Mouse (Mus musculus): Measurements from ENCODE around the gene Otor.

Otor gene

GRCm38 (mm10) chr2:143078198-143078851 is at the start of gene Otor:
Gene Otor (plus strand): TSS chr2:143078473.
- DNase-seq (ENCODE audit: low spot score): no peak

- no peak for DNase-seq (ENCODE audit: low spot score)
These were observed 47.0 kb upstream of the Otor start for GRCm38 (mm10) chr2:143031283-143031682.

- DNase-seq (ENCODE audit: low spot score): no peak
These were observed 45.7 kb upstream of the Otor start for GRCm38 (mm10) chr2:143032378-143033255.

GRCm38 (mm10) chr2:143034350-143035085 is 43.8 kb upstream of the Otor start:
- no peak for DNase-seq (ENCODE audit: low spot score)

- no peak for DNase-seq (ENCODE audit: low spot score)
These were observed 43.1 kb upstream of the Otor start for GRCm38 (mm10) chr2:143035086-143035593.

GRCm38 (mm10) chr2:143041596-143041995 is 36.7 kb upstream of the Otor start:
- DNase-seq (ENCODE audit: low spot score): no peak

GRCm38 (mm10) chr2:143055251-143055650 is 23.0 kb upstream of the Otor start:
- DNase-seq (ENCODE audit: low spot score): no peak

- DNase-seq (ENCODE audit: low spot score): no peak
These were observed 21.5 kb upstream of the Otor start for GRCm38 (mm10) chr2:143056736-143057135.

GRCm38 (mm10) chr2:143062432-143062811 is 15.9 kb upstream of the Otor start:
- DNase-seq (ENCODE audit: low spot score): no peak

- peak; percentile 81 for DNase-seq (ENCODE audit: low spot score)
These were observed 15.2 kb upstream of the Otor start, which contains the start of gene Snrpb2 for GRCm38 (mm10) chr2:143062812-143063792. Gene Snrpb2 (plus strand): TSS chr2:143063039.

- no peak for DNase-seq (ENCODE audit: low spot score)
These were observed 12.4 kb upstream of the Otor start for GRCm38 (mm10) chr2:143065914-143066313.

GRCm38 (mm10) chr2:143081693-143082092 is 3.4 kb downstream of the Otor start:
- no peak for DNase-seq (ENCODE audit: low spot score)

GRCm38 (mm10) chr2:143084852-143085397 is 6.7 kb downstream of the Otor start:
- DNase-seq (ENCODE audit: low spot score): no peak

GRCm38 (mm10) chr2:143089866-143090265 is 11.6 kb downstream of the Otor start:
- no peak for DNase-seq (ENCODE audit: low spot score)

- DNase-seq (ENCODE audit: low spot score): peak; percentile 21
These were observed 15.5 kb downstream of the Otor start for GRCm38 (mm10) chr2:143093726-143094125.

- DNase-seq (ENCODE audit: low spot score): no peak
These were observed 16.5 kb downstream of the Otor start for GRCm38 (mm10) chr2:143094761-143095160.

GRCm38 (mm10) chr2:143097170-143097569 is 18.9 kb downstream of the Otor start:
- no peak for DNase-seq (ENCODE audit: low spot score)

GRCm38 (mm10) chr2:143113859-143114258 is 35.6 kb downstream of the Otor start:
- DNase-seq (ENCODE audit: low spot score): no peak

GRCm38 (mm10) chr2:143114716-143115115 is 36.4 kb downstream of the Otor start:
- no peak for DNase-seq (ENCODE audit: low spot score)

GRCm38 (mm10) chr2:143117453-143117852 is 39.2 kb downstream of the Otor start:
- no peak for DNase-seq (ENCODE audit: low spot score)

GRCm38 (mm10) chr2:143118221-143118620 is 39.9 kb downstream of the Otor start:
- no peak for DNase-seq (ENCODE audit: low spot score)

Data from ovary, postnatal 10 days (tissue).